Mouse (Mus musculus): ENCODE results near the gene Usp33.
A peak's percentile ranks its signal among the peaks of the same experiment; 100 is the strongest.

Gene Usp33

GRCm38 (mm10) chr3:152342961-152343517 is 3.2 kb upstream of the Usp33 start:
- DNase-seq (ENCODE audit: low spot score) = no peak

- DNase-seq (ENCODE audit: low spot score) = peak; percentile 67
These were observed 409 bp downstream of the Usp33 start for GRCm38 (mm10) chr3:152346633-152347141.

- DNase-seq (ENCODE audit: low spot score) = no peak
These were observed 949 bp downstream of the Usp33 start for GRCm38 (mm10) chr3:152347227-152347626.

- DNase-seq (ENCODE audit: low spot score) = no peak
These were observed 1.9 kb downstream of the Usp33 start for GRCm38 (mm10) chr3:152348011-152348830.

DNA sequence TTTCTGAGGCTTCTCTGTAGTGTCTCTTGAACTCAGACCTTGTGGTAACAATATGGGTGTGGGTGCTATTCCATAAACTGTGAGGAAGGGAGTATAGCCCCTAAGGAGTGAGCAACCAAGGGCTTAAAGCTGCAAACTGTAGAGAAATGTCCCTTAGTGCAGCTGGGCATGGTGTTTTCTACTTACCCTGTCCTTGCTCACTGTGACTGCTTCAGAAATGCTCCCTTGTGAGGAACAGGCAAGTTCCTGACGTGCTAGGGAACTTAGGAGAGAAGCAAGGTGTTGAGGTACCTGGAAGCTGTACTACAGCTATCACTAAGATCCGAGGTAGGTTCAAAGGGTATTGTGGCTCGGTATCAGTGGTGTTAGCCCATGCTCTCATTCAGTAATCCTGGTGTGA is 4.2 kb downstream of the Usp33 start:
- DNase-seq (ENCODE audit: low spot score) = no peak

GRCm38 (mm10) chr3:152350966-152351365 is 4.7 kb downstream of the Usp33 start:
- DNase-seq (ENCODE audit: low spot score) = no peak

GRCm38 (mm10) chr3:152352289-152352688 is 6.0 kb downstream of the Usp33 start:
- no peak for DNase-seq (ENCODE audit: low spot score)

GRCm38 (mm10) chr3:152353434-152354177 is 7.3 kb downstream of the Usp33 start:
- DNase-seq (ENCODE audit: low spot score) = no peak

DNA sequence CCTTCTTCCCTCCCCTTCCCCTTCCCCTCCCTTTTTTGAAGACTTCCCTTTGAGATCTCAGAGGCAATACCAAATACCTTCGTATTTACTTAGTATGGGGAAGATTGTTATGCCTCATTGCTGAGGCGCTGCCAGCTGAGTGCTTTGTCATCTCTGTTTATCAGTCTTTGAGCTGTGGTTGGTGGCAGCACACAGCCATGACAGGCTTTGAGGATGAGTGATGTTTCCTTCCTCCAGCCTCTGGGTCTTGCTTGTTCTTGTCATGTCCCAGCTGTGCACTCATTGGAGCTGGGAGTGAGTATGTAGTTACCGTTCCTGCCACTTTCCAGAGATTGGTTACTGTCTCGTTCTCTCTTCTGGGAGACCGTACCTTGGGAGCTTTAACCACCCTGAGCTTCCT is 9.1 kb downstream of the Usp33 start:
- no peak for DNase-seq (ENCODE audit: low spot score)

DNA sequence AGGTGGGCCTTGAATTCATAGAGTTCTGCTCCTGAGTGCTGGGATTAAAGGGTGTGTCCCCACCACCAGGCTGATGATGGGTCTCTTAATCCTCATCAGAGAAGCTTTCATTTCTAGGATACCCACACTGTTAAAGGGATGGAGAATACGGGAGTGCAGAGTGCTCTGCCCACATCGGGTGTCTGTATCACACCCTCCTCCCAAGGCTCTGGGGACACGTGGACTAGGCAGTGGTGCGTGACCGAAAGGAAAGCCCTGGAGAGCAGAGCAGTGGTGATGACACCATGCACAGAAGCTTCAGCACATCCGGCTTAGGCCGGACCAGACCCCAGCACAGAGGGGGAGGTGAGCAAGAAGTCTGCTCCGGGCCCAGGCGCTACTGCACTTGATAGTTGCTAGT is 10.5 kb downstream of the Usp33 start:
- no peak for DNase-seq (ENCODE audit: low spot score)

DNA sequence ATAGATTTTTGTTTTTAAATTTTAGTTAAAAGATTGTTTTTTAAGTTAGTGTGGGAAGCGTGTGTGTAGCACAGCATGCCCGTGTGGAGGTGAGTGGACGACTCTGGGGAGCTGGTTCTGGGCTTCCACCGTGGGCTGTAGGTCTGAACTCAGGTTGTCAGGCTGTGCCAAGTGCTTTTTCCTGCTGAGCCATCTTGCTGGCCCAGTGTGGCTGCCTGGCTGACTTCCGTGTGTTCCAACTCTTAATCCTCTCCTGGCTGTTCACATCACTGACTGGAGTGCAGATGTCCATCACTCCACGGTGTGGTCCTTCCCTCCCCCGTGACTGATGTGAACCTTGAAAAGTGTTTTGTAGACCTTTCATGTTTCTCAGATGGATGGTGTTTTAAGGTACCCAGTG is 12.9 kb downstream of the Usp33 start:
- no peak for DNase-seq (ENCODE audit: low spot score)

GRCm38 (mm10) chr3:152364181-152364580 is 17.9 kb downstream of the Usp33 start:
- no peak for DNase-seq (ENCODE audit: low spot score)

- DNase-seq (ENCODE audit: low spot score) = no peak
These were observed 29.8 kb downstream of the Usp33 start for GRCm38 (mm10) chr3:152376063-152376462.

- no peak for DNase-seq (ENCODE audit: low spot score)
These were observed 37.8 kb downstream of the Usp33 start for GRCm38 (mm10) chr3:152384106-152384505.

- DNase-seq (ENCODE audit: low spot score) = peak; percentile 93
These were observed 49.3 kb downstream of the Usp33 start, which contains the start of gene Zzz3 for GRCm38 (mm10) chr3:152395350-152396277. Zzz3 (plus strand) TSS chr3:152395473.

- DNase-seq (ENCODE audit: low spot score) = peak; percentile 98
These were observed 50.2 kb downstream of the Usp33 start for GRCm38 (mm10) chr3:152396278-152396987.

DNA sequence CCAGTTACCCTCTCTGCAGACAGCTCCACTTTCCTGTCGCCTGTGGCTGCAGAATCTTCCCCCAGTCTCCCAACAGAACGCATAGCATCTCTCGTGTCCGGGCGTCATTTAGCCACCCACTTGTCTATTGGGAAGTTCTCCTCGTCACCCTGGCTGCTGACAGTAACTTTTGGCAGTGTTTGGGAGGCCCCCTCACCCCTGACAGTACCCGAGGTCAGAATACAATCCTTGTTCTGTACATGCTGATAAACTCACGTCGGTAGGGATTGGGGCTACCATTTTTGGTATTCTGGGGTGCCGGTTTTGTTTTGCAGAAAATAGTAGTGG is 50.7 kb downstream of the Usp33 start:
- no peak for DNase-seq (ENCODE audit: low spot score)

- no peak for DNase-seq (ENCODE audit: low spot score)
These were observed 51.2 kb downstream of the Usp33 start for GRCm38 (mm10) chr3:152397335-152397940.

DNA sequence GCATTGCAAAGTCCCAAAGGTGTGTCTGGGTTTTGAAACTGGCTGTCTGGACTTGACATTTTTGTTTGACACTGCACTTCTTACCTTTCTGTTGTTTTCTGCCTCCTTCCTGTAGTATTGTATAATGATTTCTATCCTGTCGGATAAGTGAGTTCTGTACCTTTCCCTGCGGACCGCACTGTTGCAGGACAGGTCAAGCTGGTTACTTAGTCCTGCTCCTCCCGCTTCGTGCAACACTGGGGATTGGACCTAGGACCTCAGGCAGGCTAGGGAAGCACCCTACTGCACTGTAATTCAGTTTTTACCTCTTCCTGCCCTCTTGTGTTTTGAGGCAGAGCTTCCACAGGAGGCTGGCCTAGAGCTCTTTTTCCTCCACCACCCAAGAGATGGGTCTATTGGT is 54.2 kb downstream of the Usp33 start:
- DNase-seq (ENCODE audit: low spot score) = no peak

DNA sequence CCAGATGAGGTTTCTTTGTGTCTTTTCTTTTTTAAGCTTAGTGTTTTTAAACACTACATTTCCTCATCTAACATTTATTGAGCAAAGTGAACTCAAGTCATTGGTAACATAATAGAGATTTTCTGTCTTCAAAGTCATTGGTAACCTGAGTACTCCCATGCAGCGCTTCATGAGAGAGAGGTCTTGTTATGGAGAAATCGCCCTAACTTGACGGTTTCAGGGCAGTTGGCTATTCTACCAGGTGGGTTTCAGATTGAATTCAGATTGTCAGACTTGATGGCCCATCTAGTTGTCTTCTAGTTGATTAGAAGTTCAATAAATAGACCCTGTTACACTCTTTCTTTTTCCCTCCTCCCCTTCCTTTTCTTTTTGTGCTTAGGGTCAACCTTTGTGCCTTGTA is 54.6 kb downstream of the Usp33 start:
- no peak for DNase-seq (ENCODE audit: low spot score)
